ENCODE assay signal across 10 mouse cellular contexts in genomic region chr1:55700726-55701125, GRCm38 (mm10).
"Had no signal": no experiment of that assay in that cellular context is flagged by ENCODE, and none has a peak within 500 bp of the region (broad histone marks: within the 10 kb centered on the region; RNA-seq: fewer than 3 reads in every experiment).

No protein-coding gene starts in this region.

- H3K27ac ChIP-seq: limb, embryonic 15.5 days; liver, embryonic 12.5 days; midbrain, embryonic 12.5 days had no signal

- DNase-seq: layer of hippocampus, postnatal 36 days; lung, embryonic 14.5 days; lung, postnatal 10 days; lung, postnatal 4 days; right cerebral cortex, postnatal 25 days; thymus, postnatal 4 days had no signal

- ATAC-seq: liver, embryonic 12.5 days; midbrain, embryonic 16.5 days had no signal

- H3K4me1 ChIP-seq: limb, embryonic 15.5 days; liver, embryonic 12.5 days had no signal

- H3K36me3 ChIP-seq: limb, embryonic 15.5 days; liver, embryonic 12.5 days; midbrain, embryonic 12.5 days had no signal

- H3K4me2 ChIP-seq: limb, embryonic 15.5 days; liver, embryonic 12.5 days; lung, embryonic 14.5 days; midbrain, embryonic 12.5 days had no signal

- H3K9me3 ChIP-seq: limb, embryonic 15.5 days; liver, embryonic 12.5 days; midbrain, embryonic 12.5 days had no signal

- H3K27me3 ChIP-seq: limb, embryonic 15.5 days; liver, embryonic 12.5 days had no signal

- H3K4me3 ChIP-seq: limb, embryonic 15.5 days; liver, embryonic 12.5 days; midbrain, embryonic 12.5 days had no signal

- H3K9ac ChIP-seq: limb, embryonic 15.5 days; liver, embryonic 12.5 days; lung, embryonic 14.5 days; midbrain, embryonic 12.5 days had no signal
